Mouse (Mus musculus) heart, postnatal 0 days (tissue): ENCODE results near the gene Map3k20.

Source experiments
- CTCF ChIP-seq: IDR thresholded peaks from 2 replicates; pipeline ENCODE4 v1.5.1; 2016; ENCODE audit warnings: antibody characterized with exemption, control low read depth, low read depth
- EP300 ChIP-seq: IDR thresholded peaks from 2 replicates; pipeline ENCODE4 v1.6.1; 2016; ENCODE audit warnings: antibody characterized with exemption, low read depth

DNA sequence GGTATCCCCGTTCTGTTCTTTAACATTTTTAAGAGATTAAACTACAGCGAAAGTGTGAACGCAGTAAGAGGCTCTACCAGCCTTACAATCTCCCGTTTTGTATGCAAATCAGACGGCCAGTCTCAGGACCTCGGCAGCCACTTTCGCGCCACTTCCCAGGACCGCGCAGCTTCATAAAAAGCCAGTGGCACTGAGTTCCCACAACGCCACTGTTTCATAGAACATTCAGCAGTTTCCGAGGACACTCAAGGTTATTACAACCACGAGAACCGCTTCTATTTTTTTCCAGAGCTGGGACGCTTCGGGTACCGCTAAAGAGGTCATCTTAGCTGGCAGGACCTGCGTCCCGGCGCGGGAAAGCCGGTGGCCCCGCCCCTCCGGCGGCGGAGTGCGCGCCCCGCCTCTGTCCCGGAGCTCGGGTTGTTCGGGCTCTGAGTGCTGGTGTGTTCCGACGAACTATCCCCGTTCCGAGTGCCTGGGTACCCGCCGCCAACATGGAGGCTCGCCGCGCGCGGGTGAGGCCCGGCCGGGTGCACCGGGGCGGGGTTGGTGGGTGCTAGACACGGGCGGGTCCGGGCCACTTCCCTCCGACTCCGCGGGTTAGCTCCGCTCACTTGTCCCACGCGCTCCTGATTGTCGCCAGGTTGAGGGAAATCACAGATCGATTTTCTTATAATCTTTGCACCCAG is 190.5 kb downstream of the Map3k20 start, which contains the start of gene Cdca7:
- TF ChIP-seq CTCF (no peak), EP300 (peak; percentile 100)
